Mouse (Mus musculus) urinary bladder, adult 2 months (tissue): ENCODE results near the gene Acbd7. TPM values are rescaled to one million over a fixed set of nuclear protein-coding genes. Genes with fewer than 3 reads are reported as not detected.

Experiments
- DNase-seq: peaks from one replicate; pipeline ENCODE4 v3.0.0; 2022; ENCODE audit warnings: low spot score
- polyA plus RNA-seq: library from polyadenylated mRNA; depleted of rRNA; stranded (reverse); fragments of >200 nt; gene quantifications from 2 replicates; pipeline ENCODE4 v1.2.3, GENCODE M21; 2012; rRNA removed

The Acbd7 gene
- polyA plus RNA-seq, 1 experiment, result 0.34 TPM

GRCm38 (mm10) chr2:3365127-3365526 is 29.2 kb downstream of the Acbd7 start:
- no peak for DNase-seq

- no peak for DNase-seq
These were observed 51.3 kb downstream of the Acbd7 start for GRCm38 (mm10) chr2:3387105-3387860.

Other genes starting within 250 kb of the Acbd7 start
- 17.2 and 21.2 TPM in 2 replicates for gene Fam171a1, start 221.9 kb upstream of the Acbd7 start, polyA plus RNA-seq
- 11.4 and 13.4 TPM in 2 replicates for gene Nmt2, start 52.0 kb upstream of the Acbd7 start, polyA plus RNA-seq
- 14.8 and 19.9 TPM in 2 replicates for gene Rpp38, start 3.5 kb upstream of the Acbd7 start, polyA plus RNA-seq
- gene Olah, start 61.0 kb downstream of the Acbd7 start, polyA plus RNA-seq, result not detected in 2 replicates
- 0.22 and 0.29 TPM in 2 replicates for gene Meig1, start 86.5 kb downstream of the Acbd7 start, polyA plus RNA-seq
- 9.7 and 11.9 TPM in 2 replicates for gene Dclre1c, start 88.0 kb downstream of the Acbd7 start, polyA plus RNA-seq
- 1.0 and 1.1 TPM in 2 replicates for gene Suv39h2, start 138.9 kb downstream of the Acbd7 start, polyA plus RNA-seq
- gene Gm45902, start 176.6 kb downstream of the Acbd7 start, polyA plus RNA-seq, result 1.5 and 1.7 TPM in 2 replicates
- 41.5 and 51.4 TPM in 2 replicates for gene Hspa14, start 176.6 kb downstream of the Acbd7 start, polyA plus RNA-seq
- 3.8 and 5.3 TPM in 2 replicates for gene Cdnf, start 176.9 kb downstream of the Acbd7 start, polyA plus RNA-seq
- gene Fam107b, start 234.3 kb downstream of the Acbd7 start, polyA plus RNA-seq, result 30.9 and 37.2 TPM in 2 replicates